Mouse (Mus musculus) lung, postnatal 0 days (tissue): ENCODE results near the gene Tsc22d1. TPM values are rescaled to one million over a fixed set of nuclear protein-coding genes. Genes with fewer than 3 reads are reported as not detected.

Experiments used
- ATAC-seq: fragments of 200-750 bp; cut with Nextera tagmentation; 2 replicates; pipeline ENCODE4 v1.8.0; 2017; ENCODE audit warnings: moderate library complexity
- DNase-seq: peaks from one replicate; pipeline ENCODE4 v3.0.0-alpha.2; 2016; ENCODE audit warnings: low spot score
- H3K27ac ChIP-seq: fragments of 300-500 bp; sonication (generic); 2 replicates; pipeline ENCODE4 v1.5.1; 2014; ENCODE audit warnings: antibody characterized with exemption, mild to moderate bottlenecking, low read length, mixed read lengths
- H3K27me3 ChIP-seq: fragments of 300-500 bp; sonication (generic); replicated peaks from 2 replicates; pipeline ENCODE4 v1.6.1; 2014; ENCODE audit warnings: low read length, mixed read lengths; ENCODE audit not compliant: insufficient read depth
- H3K36me3 ChIP-seq: fragments of 300-500 bp; sonication (generic); 2 replicates; pipeline ENCODE4 v1.6.1; 2014; ENCODE audit warnings: low read length, mixed read lengths; ENCODE audit not compliant: insufficient read depth
- H3K4me1 ChIP-seq: fragments of 300-500 bp; sonication (generic); 2 replicates; pipeline ENCODE4 v1.6.1; 2014; ENCODE audit warnings: antibody characterized with exemption, low read depth, low read length, mixed read lengths; ENCODE audit not compliant: insufficient read depth
- H3K4me2 ChIP-seq: fragments of 300-500 bp; sonication (generic); replicated peaks from 2 replicates; pipeline ENCODE4 v1.6.1; 2014; ENCODE audit warnings: low read depth, mild to moderate bottlenecking, low read length, moderate library complexity, mixed read lengths
- H3K4me3 ChIP-seq: fragments of 300-500 bp; sonication (generic); 2 replicates; pipeline ENCODE4 v1.5.1; 2014; ENCODE audit warnings: low read depth, low read length
- H3K9ac ChIP-seq: fragments of 300-500 bp; sonication (generic); replicated peaks from 2 replicates; pipeline ENCODE4 v1.6.1; 2014; ENCODE audit warnings: low read depth, mild to moderate bottlenecking
- H3K9me3 ChIP-seq: fragments of 300-500 bp; sonication (generic); 2 replicates; pipeline ENCODE4 v1.6.1; 2016; ENCODE audit warnings: low read length, mixed read lengths
- CTCF ChIP-seq: IDR thresholded peaks from 2 replicates; pipeline ENCODE4 v1.5.1; 2016; ENCODE audit warnings: antibody characterized with exemption, mild to moderate bottlenecking
- EP300 ChIP-seq: IDR thresholded peaks from 2 replicates; pipeline ENCODE4 v1.6.1; 2016; ENCODE audit warnings: antibody characterized with exemption, mild to moderate bottlenecking, control low read depth
- WGBS: fragments of 180-500 bp; shearing (Covaris S2); extraction: QIAGEN DNeasy Blood & Tissue Kit; methylation state at CpG from one replicate; pipeline ENCODE4 v1.1.7; 2014; 5-methylcytosine and 5-hydroxymethylcytosine counted together
- polyA plus RNA-seq: library from polyadenylated mRNA; unstranded; fragments of >200 nt; fragmentation: Nextera tagmentation; extraction: Ambion mirVana; gene quantifications from 2 replicates; pipeline ENCODE4 v1.2.1, GENCODE M21; 2015

Tsc22d1 gene
- 534 and 635 TPM in 2 replicates for polyA plus RNA-seq

- 0% methylated on average over 54 of the region's 128 CpGs for WGBS
- TF ChIP-seq EP300 = no peak
- TF ChIP-seq CTCF = no peak
- ATAC-seq (peak; percentile 13), DNase-seq (no peak)
- peak within 1 kb of the TSS; percentile 91 for H3K9ac ChIP-seq
- peak within 1 kb of the TSS; percentile 88 for H3K4me3 ChIP-seq
- H3K9me3 ChIP-seq = no peaks in the 10 kb centered on the region
- no peaks in the 10 kb centered on the region for H3K27me3 ChIP-seq
- peak within 1 kb of the TSS; percentile 94 for H3K4me2 ChIP-seq
- H3K4me1 ChIP-seq = peaks cover 12% of the 10 kb centered on the region
- H3K27ac ChIP-seq = peak within 1 kb of the TSS; percentile 93
- H3K36me3 ChIP-seq = no peaks in the 10 kb centered on the region
Observed at GRCm38 (mm10) chr14:76414862-76415780, at the start of gene Tsc22d1. Tsc22d1 (plus strand) TSS chr14:76414961.

GRCm38 (mm10) chr14:76373638-76374037 lies 41.1 kb upstream of the Tsc22d1 start:
- Histone ChIP-seq H3K4me1 (no peaks in the 10 kb centered on the region), H3K4me2 (no peak overlapping the region), H3K27ac (no peak overlapping the region), H3K9ac (no peak overlapping the region), H3K36me3 (no peaks in the 10 kb centered on the region), H3K27me3 (no peaks in the 10 kb centered on the region), H3K4me3 (no peak overlapping the region), H3K9me3 (no peaks in the 10 kb centered on the region)
- WGBS = 92% methylated on average over 6 of the region's 6 CpGs
- no peak for DNase-seq
- TF ChIP-seq EP300 = no peak
- TF ChIP-seq CTCF = no peak
- ATAC-seq = no peak

- Histone ChIP-seq H3K9ac (no peak overlapping the region), H3K9me3 (no peaks in the 10 kb centered on the region), H3K27me3 (no peaks in the 10 kb centered on the region), H3K4me3 (no peak overlapping the region), H3K36me3 (no peaks in the 10 kb centered on the region), H3K27ac (no peak overlapping the region), H3K4me1 (no peaks in the 10 kb centered on the region), H3K4me2 (no peak overlapping the region)
- no peak for ATAC-seq
- peak; percentile 22 for DNase-seq
- WGBS = 64% methylated on average over 6 of the region's 6 CpGs
- TF ChIP-seq CTCF (no peak), EP300 (no peak)
Observed at GRCm38 (mm10) chr14:76374601-76375000, 40.2 kb upstream of the Tsc22d1 start.

GRCm38 (mm10) chr14:76376561-76376960 lies 38.2 kb upstream of the Tsc22d1 start:
- DNase-seq (no peak), ATAC-seq (no peak)
- Histone ChIP-seq H3K9ac (no peak overlapping the region), H3K27me3 (no peaks in the 10 kb centered on the region), H3K4me3 (no peak overlapping the region), H3K36me3 (no peaks in the 10 kb centered on the region), H3K4me1 (no peaks in the 10 kb centered on the region), H3K27ac (no peak overlapping the region), H3K4me2 (no peak overlapping the region), H3K9me3 (no peaks in the 10 kb centered on the region)
- 55% methylated on average over 5 of the region's 5 CpGs for WGBS
- TF ChIP-seq EP300 (no peak), CTCF (no peak)

GRCm38 (mm10) chr14:76379411-76379810 lies 35.4 kb upstream of the Tsc22d1 start:
- Histone ChIP-seq H3K4me3 (no peak overlapping the region), H3K27ac (no peak overlapping the region), H3K9me3 (no peaks in the 10 kb centered on the region), H3K9ac (no peak overlapping the region), H3K4me2 (no peak overlapping the region), H3K36me3 (no peaks in the 10 kb centered on the region), H3K27me3 (no peaks in the 10 kb centered on the region), H3K4me1 (no peaks in the 10 kb centered on the region)
- 81% methylated on average over 3 of the region's 3 CpGs for WGBS
- DNase-seq (no peak), ATAC-seq (no peak)
- no peak for TF ChIP-seq CTCF
- TF ChIP-seq EP300 = no peak

GRCm38 (mm10) chr14:76388025-76388424 lies 26.7 kb upstream of the Tsc22d1 start:
- H3K4me2 ChIP-seq = no peak overlapping the region
- no peaks in the 10 kb centered on the region for H3K4me1 ChIP-seq
- no peak overlapping the region for H3K9ac ChIP-seq
- 63% methylated on average over 7 of the region's 7 CpGs for WGBS
- H3K27ac ChIP-seq = no peak overlapping the region
- no peaks in the 10 kb centered on the region for H3K36me3 ChIP-seq
- H3K4me3 ChIP-seq = no peak overlapping the region
- no peaks in the 10 kb centered on the region for H3K27me3 ChIP-seq
- ATAC-seq (no peak), DNase-seq (no peak)
- H3K9me3 ChIP-seq = no peaks in the 10 kb centered on the region
- TF ChIP-seq CTCF (no peak), EP300 (no peak)
